Mouse (Mus musculus): Measurements from ENCODE around the gene Scgb3a1.

Scgb3a1 gene

DNA sequence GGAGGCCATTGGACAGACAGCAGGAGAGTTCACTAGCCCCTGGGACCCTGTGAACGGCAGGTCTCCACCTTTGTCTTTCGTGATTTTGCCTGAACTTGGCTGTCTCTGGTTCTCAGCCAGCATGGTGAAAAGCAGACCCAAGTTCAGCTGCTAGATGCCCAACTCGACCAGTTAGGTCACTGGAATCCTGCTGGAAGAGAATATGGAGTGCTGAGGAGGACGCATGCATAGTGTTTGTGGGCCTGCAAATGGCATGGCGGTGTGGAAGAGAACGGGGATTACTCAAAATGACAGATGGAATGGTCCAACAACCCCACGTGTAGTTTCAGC lies 4.0 kb upstream of the Scgb3a1 start:
- no peak for DNase-seq

DNA sequence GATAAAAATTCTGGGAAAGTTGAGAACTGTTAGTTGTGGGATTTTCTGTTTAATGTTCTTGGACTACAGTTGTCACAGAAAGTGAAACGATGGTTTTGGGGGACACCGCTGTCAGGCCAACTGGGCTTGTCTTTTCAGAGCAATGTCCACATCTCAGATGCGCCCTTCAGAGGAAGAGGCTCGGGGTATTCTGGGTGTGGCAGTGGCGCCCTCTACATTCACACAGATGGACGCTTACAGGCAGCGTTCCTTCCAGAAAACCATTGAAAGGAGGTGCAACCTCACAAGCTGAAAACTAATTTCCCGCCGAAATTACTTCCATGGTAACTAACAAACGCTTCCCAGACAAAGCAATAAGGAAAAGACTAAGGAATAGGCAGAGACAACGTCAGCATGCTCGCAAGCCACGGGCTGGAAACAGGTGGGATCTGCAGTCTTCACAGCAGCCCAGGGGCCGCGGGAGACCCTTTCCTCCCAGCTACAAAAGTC lies 1.1 kb upstream of the Scgb3a1 start:
- DNase-seq: no peak

DNA sequence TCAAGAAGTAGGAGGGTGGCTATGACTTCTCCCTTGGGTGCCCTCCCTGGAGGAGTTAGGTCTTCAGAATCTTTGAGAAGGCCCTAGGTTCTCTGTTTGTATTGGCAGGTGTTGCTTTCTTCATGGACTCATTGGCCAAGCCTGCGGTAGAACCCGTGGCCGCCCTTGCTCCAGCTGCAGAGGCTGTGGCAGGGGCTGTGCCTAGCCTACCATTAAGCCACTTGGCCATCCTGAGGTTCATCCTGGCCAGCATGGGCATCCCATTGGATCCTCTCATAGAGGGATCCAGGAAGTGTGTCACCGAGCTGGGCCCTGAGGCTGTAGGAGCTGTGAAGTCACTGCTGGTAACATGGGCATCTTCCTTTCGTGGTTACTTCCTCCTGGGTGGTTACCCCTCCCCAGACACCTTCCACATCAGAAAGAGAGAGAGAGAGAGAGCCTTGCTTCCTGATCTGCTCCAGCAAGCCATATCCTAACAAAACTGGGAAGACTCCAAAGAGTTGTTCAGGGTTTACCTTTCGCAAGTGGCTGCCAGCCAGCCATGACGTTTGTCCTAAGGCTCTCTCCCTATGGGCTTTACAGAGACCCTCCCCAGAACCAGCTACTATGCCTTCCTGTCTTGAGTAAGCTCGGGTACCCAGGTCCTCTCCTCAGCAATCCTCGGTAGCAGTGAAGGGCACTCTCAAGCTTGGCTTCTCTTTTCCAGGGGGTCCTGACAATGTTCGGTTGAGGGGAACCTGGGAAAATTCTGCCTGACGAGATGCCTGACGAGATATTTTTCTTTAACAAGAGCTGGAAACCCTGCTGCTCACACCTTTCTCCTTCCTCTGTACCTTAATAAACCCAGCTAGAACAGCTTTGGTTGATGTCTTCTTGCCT lies 1.1 kb downstream of the Scgb3a1 start:
- DNase-seq: no peak

DNA sequence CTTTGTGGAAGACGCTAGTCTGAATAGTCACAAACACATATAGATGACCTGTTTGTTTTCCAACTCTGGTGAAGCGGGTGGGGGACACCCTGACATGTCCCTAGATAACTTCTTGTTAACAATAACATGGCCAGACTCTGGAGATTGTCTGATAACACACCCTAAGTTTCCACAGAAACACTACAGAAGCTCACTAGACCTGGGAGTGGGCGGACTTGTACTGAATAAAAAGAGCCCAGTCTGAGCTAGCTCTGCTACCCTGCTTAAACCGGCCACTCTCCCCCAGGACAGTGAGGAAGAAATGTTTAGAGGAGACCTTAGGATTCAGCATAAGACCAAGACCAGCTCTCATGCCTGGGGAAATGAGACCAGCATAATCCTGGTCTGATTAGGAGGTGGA lies 2.1 kb downstream of the Scgb3a1 start:
- no peak for DNase-seq

DNA sequence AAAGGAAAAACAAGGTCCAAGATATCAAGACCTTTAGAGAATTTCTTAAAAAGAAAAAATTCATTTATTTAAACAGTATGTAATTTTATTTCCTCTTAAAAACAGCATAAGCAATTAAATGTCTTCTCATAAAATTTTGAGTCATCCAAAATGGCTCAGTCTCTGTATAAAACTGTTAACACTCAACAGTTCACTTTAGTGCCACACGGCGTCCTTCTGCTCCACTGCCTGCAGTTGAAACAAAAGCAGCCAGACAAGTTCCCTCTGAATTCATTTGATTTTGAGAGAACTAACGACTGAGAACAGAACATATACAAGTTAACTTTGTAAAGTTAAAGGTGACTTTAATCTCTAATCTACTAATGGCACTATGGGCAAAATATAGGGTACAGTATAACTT lies 10.0 kb downstream of the Scgb3a1 start:
- DNase-seq: no peak

DNA sequence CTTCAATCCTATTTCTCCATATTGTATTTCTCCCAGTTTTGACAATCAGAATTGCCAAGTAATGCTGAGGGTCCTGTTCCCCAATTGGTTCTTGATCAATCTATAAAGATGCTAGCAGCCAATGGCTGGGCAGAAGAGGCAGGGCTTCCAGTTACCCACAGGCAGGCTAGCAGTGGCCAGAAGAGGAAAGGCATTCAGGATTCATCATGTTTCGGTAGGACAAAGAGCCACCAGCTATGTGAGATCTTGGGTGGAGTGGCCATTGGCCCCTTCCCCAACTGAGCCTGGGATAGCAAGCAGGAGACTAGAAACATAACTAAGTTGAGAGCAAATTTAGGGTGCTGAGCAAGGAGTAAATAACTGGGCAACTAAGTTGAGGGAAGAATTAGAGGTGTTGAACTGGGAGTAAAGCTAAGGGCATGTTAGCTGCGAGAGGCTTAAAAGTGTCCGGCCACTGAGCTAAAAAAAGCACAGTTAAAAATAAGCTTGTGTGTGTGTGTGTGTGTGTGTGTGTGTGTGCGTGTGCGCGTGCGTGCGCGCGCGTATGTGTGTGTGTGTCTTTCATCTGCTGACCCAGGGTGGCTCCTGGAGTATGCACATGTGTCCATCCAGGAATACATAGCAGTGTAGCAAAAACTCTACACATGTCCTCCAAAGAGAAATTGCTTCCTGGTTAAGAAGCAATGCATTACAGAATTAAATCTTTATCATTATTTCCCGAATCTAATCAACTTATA lies 21.0 kb downstream of the Scgb3a1 start:
- DNase-seq: no peak

DNA sequence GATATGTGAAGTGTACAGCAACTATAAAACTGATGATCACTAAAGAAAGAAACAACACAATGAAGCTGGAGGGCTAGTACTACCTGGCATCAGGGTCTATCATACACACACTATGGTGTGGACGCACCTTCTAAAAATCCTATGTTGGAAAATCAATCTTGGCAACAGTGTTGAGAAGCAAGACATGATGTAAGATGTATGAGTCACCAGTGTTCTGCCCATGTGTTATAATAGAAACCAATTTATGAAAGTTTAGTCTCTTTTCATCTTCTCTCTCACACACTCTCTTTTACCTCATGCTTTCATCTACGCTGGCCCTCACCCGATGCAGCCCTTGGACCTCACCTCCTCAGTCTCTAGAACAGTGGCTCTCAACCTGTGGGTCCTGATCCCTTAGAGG lies 31.6 kb downstream of the Scgb3a1 start:
- DNase-seq: no peak

DNA sequence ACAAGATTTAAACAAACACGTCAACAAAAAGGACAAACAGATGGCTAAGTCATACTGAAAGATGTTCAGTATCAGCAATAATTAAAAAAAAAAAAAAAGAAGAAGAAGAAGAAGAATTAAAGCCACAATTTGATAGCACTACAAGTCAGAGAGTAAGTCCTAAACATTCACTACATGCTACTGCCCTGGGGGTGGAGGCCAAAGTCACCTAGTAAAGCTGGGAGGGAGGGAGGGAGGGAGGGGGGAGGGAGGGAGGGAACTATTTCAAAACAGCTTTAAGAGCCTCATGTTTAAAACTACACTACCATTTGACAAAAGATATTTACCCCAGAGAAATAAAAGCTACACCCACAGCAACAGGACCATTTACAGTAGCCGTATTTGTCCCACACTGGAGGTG lies 32.3 kb downstream of the Scgb3a1 start:
- DNase-seq: no peak

DNA sequence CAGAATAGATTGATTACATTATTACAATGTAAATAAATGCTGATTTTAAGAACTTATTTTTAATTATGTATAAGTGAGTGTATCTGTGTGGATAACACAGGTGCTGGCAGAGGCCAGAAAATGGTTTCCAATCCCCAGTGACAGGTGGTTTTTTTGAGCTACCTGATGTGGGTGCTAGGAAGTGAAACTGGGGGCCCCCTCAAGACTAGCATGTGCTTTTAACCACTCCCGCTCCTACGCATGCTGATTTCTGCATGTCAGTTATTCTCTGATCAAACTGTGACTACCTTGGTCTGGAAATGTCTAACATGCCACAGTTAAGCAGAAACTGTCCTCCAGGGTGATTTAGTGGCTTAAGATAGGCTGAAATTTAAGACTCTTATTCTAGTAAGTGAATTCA lies 33.1 kb downstream of the Scgb3a1 start:
- DNase-seq: no peak

DNA sequence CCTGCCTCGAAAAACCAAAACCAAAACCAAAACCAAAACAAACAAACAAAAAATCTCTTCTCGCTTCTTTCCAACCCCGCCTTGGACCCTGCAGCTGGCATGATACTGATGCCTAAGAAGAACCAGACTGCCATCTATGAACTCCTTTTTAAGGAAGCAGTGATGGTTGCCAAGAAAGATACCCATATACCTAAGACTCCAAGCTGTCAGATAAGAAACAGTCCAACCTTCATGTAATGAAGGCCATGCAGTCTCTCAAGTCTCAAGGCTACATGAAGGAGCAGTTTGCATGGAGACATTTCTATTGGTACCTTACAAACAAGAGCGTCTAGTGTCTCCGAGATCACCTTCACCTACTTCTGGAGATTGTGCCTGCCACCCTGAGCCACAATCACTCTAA lies 34.4 kb downstream of the Scgb3a1 start:
- no peak for DNase-seq

DNA sequence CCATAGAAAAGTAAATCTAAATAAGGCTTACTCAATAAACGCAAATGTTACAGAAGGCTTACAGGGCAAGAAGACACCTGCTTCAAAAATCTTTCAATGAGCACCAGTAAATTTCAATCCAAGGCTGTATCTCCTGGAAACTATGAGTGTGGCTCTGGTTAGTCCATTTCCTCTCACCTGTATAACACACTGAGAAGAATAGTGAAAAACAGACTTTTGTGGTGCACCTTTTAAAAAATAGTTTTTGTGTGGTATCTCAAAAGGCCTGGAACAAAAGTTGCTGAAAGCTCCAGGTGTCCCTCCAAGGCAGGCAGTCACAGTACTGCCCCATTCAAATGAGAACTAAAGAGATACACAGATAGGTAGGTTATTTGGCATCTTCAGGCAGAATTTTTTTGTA lies 35.7 kb downstream of the Scgb3a1 start:
- no peak for DNase-seq

DNA sequence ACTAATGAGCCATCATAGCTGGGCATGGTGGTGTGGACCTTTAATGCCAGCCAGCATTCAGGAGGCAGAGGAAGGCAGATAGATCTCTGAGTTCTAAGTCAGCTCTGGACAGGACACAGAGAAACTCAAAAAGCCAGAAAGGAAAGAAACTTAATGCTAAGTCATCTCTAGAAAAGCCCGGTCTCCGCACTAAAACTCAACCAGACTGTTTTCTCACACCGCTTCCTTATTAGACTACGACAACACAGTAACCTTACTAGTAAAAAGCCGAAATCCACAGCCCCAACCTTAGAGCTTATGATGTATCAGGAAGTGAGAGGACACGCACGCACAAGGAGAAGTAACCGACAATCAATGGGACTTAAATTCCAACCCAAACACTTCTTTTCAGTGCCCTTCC lies 38.6 kb downstream of the Scgb3a1 start:
- no peak for DNase-seq

DNA sequence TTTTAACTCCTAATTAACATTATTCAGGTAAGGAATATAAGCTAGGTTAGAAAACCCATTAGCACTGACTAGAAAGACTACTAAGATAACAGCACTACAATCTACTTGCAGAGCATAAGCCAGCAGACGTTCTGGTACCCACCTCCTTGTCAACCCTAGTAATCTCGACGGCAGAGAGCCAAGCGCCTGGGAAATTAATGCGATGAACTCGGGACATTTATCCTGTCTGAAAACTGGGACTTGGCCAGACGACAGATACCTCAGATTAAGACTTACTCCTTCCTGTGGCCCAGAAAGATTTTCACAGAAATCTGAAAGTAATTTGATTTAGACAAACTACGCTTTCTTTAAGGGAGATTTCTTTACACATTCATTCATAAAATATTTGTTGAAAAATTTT lies 41.4 kb downstream of the Scgb3a1 start:
- DNase-seq: peak; percentile 19

DNA sequence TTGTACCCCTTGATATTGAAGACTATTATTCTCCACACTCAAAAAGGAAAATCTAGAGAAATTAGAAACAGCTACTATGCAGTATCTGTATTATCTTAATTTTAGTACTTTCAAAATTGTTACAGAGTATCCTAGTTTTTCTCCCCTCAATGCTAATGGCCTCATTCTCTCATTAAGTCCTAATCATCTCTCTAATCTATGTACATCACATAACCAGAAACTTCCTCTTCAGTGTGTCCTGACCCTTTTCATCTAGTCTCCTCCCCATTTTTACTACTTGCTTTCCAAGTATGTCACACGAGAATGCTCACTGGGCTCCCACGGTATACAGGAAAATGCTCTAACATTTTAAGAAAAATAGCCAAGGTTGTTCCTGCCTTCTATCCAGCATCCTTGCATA lies 44.4 kb downstream of the Scgb3a1 start:
- DNase-seq: no peak

DNA sequence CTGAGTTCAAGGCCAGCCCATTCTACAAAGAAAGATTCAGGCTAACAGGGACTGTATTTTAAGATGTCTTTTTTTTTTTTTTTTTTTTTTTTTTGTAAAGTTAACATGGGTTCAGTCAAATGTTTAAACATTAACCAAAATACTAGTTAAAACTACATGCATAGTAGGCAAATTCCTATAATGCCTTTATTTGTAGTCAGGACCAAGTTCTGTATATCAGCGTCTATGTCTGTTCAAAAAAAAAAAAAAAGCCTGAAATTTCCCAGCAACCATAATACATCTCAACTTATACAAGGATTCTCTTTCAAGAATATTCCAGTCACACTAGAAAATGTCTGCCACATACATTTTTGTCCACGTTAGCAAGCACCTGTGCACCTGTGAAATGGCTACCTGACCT lies 47.3 kb downstream of the Scgb3a1 start:
- no peak for DNase-seq

DNA sequence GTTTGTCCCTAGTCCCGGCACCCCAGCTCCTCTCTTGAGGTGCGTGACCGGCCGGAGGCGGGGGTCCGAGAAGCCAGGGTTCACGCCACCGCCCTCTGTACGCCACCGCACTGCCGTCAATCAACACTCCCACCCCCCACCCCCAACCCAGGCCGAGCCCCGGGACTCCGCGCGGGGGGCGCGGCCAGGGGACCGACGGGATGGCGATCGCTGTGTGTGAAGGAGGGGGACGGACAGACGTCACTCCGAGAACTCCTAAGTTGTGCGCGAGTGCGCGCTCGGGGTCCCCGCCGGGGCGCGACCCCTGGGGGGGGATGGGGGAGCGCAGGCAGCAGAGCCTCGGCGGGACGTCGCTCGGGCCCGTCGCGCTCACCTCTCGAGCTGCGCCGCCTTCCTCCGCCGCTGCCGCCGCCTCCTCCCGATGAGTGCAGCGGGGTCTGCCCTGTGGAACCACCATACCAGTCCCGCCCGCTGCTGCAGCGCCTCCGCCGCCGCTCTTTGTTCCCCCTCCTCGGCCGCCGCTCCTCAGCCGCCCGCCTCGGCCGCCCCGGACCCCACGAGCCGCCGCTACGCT lies 48.7 kb downstream of the Scgb3a1 start:
- DNase-seq: peak; percentile 62

DNA sequence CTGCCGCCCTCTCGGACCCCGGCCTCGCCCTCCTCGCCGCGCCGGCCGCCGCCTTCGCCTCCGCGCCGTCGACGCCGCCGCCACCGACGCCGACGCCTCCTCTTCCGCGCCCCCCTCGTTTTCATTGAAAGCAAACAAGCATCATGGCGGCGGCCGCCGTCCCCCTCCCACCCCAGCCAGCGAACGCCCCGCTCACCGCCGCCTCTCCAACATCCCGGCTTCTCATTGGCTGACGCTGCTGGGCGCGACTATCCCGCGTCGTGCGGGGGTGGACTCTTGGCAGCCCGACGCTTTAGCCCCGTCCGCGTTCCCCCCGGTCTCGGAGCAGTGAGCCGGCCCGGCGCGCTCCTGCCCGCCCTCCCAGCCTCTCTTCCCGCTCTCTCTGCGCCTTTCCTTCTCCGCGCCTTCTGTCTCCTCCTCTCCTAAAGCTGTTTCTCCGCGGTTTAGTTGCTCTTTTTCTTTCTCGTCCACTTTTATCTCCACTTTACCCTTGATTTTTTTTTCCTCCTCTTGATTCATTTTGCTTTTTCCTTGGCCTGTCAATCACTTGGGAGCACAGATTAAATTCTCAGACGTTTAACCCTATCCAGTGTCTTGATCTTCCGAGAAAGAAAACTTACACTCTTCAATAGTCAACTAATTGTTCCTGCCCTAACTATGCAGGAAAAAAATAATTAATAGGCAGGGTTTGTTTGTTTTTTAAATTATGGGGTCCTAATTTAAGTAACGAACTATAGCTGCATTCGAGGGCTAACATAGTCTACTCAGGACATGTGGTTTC lies 49.3 kb downstream of the Scgb3a1 start, which contains the start of gene Cnot6:
TSS of gene Cnot6 (minus strand) at position 169 of the 781 bp plus-strand sequence.
- DNase-seq: peak; percentile 98

DNA sequence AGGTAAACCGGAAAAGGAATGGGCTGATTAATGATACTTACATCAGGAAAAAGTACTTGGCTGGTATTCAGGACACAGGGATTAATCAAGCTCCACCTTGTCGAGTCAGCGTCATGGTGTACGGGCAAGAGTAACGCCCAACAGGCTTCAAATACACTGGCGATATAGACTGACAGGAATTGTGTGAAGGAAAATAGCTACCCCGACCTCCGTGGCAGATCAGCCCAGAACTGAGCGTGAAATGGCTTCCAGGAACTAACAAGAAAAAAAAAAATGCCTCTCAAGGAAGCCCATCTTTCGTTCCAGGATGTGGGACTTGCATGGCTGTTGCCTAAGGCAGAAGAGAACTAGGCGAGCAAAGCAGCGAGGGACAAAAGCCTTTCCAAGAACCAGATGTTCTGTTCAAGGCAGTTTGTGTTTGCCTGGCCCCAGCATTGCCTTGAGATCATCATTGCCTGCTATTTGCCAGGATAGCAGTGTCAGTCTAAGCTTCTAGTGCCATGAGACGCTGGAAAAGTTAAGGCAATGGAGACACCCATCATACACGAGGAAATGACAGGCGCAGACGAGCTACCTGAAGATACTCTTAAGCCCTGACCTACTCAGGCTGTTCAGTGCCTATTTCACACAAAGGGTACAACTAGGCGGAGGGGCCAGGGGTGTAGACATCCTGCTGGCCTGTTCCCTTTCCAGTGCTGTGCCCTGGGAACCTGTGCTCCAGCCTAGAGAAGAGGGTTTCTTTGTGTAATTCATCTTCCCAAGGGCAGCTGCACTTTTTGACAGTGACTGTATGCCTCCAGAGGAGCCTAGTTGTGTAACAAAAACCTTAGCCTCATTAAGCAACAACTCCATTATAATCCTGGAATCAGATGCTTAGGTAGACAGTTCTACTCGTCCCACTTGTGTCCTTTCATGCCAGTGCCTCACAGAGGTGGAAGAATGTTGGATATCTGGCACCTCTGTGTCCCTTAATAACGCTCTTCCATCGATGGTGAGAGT lies 50.2 kb downstream of the Scgb3a1 start:
- peak; percentile 26 for DNase-seq
